Mouse (Mus musculus): ENCODE results near the gene Lcmt2. TPM values are rescaled to one million over a fixed set of nuclear protein-coding genes. Genes with fewer than 3 reads are reported as not detected.

Lcmt2 gene
- polyA plus RNA-seq, 1 experiment, result 6.8 TPM

GRCm38 (mm10) chr2:121085480-121086185 is 54.8 kb downstream of the Lcmt2 start, which contains the start of gene Tgm5:
Gene Tgm5, minus strand, starts transcription at chr2:121085841.
- DNase-seq (ENCODE audit: low read depth in 1 of 2, low spot score in 2 of 2), result no peak
- Histone ChIP-seq H3K4me1 (ENCODE audit: control insufficient read depth, insufficient read depth, insufficient read length) (no peaks in the 10 kb centered on the region), H3K4me3 (ENCODE audit: extremely low read depth, insufficient read depth, insufficient read length) (no peak within 1 kb of the TSS), H3K27me3 (ENCODE audit: control insufficient read depth, insufficient read depth, low read length) (no peaks in the 10 kb centered on the region), H3K36me3 (ENCODE audit: control insufficient read depth, insufficient read depth, low read length) (no peaks in the 10 kb centered on the region), H3K27ac (ENCODE audit: insufficient read depth, low read length) (no peak within 1 kb of the TSS)
- 41% methylated on average over 6 of the region's 6 CpGs for WGBS
- TF ChIP-seq POLR2A (IDR thresholded peaks at IDR 0.05; ENCODE audit: low read depth, low read length), result no peak

GRCm38 (mm10) chr2:121082626-121083025 is 57.8 kb downstream of the Lcmt2 start:
- no peaks in the 10 kb centered on the region for H3K4me1 ChIP-seq (ENCODE audit: control insufficient read depth, insufficient read depth, insufficient read length)
- no peaks in the 10 kb centered on the region for H3K27me3 ChIP-seq (ENCODE audit: control insufficient read depth, insufficient read depth, low read length)
- H3K27ac ChIP-seq (ENCODE audit: insufficient read depth, low read length), result no peak overlapping the region
- 6% methylated on average over 1 of the region's 1 CpGs for WGBS
- no peaks in the 10 kb centered on the region for H3K36me3 ChIP-seq (ENCODE audit: control insufficient read depth, insufficient read depth, low read length)
- H3K4me3 ChIP-seq (ENCODE audit: extremely low read depth, insufficient read depth, insufficient read length), result no peak overlapping the region
- no peak for TF ChIP-seq CTCF (IDR thresholded peaks at IDR 0.05; ENCODE audit: extremely low read depth, insufficient read depth, insufficient read length, insufficient replicate concordance)
- no peak for TF ChIP-seq POLR2A (IDR thresholded peaks at IDR 0.05; ENCODE audit: low read depth, low read length)
- no peak for DNase-seq (ENCODE audit: low read depth in 1 of 2, low spot score in 2 of 2)

Other genes starting within 250 kb of the Lcmt2 start
- gene Ubr1, start 169.9 kb downstream of the Lcmt2 start, polyA plus RNA-seq (2012; rRNA removed), result 25.3 and 31.5 TPM in 2 replicates
- gene Tmem62, start 163.6 kb downstream of the Lcmt2 start, polyA plus RNA-seq (2012; rRNA removed), result 4.9 and 5.5 TPM in 2 replicates
- gene Ccndbp1, start 132.2 kb downstream of the Lcmt2 start, polyA plus RNA-seq (2012; rRNA removed), result 27.7 and 33.5 TPM in 2 replicates
- 23.4 and 37.1 TPM in 2 replicates for gene Epb42, start 103.6 kb downstream of the Lcmt2 start, polyA plus RNA-seq (2012; rRNA removed)
- gene Tgm5, start 54.8 kb downstream of the Lcmt2 start, polyA plus RNA-seq (2012; rRNA removed), result 0.02 TPM in 1 of 2 replicates, not detected in the other
- gene Tgm7, start 30.9 kb downstream of the Lcmt2 start, polyA plus RNA-seq (2012; rRNA removed), result not detected in 2 replicates
- gene Adal, start 225 bp downstream of the Lcmt2 start, polyA plus RNA-seq (2012; rRNA removed), result 3.4 and 3.7 TPM in 2 replicates
- 35.7 and 37.1 TPM in 2 replicates for gene Tubgcp4, start 30.0 kb upstream of the Lcmt2 start, polyA plus RNA-seq (2012; rRNA removed)
- 3.1 and 3.5 TPM in 2 replicates for gene Zscan29, start 30.5 kb upstream of the Lcmt2 start, polyA plus RNA-seq (2012; rRNA removed)
- gene Trp53bp1, start 130.8 kb upstream of the Lcmt2 start, polyA plus RNA-seq (2012; rRNA removed), result 16.5 and 21.1 TPM in 2 replicates
- gene Map1a, start 148.9 kb upstream of the Lcmt2 start, polyA plus RNA-seq (2012; rRNA removed), result 1.2 and 1.3 TPM in 2 replicates
- gene Ppip5k1, start 214.7 kb upstream of the Lcmt2 start, polyA plus RNA-seq (2012; rRNA removed), result 8.7 and 9.3 TPM in 2 replicates
- gene Ckmt1, start 217.1 kb upstream of the Lcmt2 start, polyA plus RNA-seq (2012; rRNA removed), result 0.36 and 0.43 TPM in 2 replicates
- gene Strc, start 246.5 kb upstream of the Lcmt2 start, polyA plus RNA-seq (2012; rRNA removed), result 0.05 and 0.07 TPM in 2 replicates